Mouse (Mus musculus): Measurements from ENCODE around the gene 4931406C07Rik.

DNA sequence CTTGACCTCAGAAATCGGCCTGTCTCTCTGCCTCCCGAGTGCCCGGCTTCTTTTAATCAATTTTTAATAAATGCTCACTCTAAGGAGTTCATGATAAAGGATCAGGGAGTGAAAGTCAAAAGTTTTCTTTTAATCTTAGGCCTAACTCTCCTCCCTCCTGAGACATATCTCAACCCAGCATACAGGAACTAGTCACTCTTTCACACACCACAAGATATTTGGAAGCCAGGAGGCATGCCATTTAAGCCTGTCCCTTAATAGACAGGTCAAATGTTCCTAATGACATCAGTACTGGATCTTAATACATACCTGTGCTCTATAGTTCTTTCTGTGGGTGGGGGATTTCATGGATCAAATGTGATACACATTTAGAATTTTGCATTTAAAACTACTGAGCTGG, 27.9 kb downstream of the 4931406C07Rik start:
- TF ChIP-seq CTCF (IDR thresholded peaks at IDR 0.05; ENCODE audit: borderline replicate concordance, insufficient read depth, low read length) (no peak), POLR2A (IDR thresholded peaks at IDR 0.05; ENCODE audit: low read depth, low read length) (no peak)

Measured in embryonic fibroblast, embryonic 13.5 days (primary cell).